Mouse (Mus musculus) urinary bladder, postnatal 0 days (tissue): ENCODE data around the gene Runx2. TPM values are rescaled to one million over a fixed set of nuclear protein-coding genes. Genes with fewer than 3 reads are reported as not detected.

Experiments
- polyA plus RNA-seq: library from polyadenylated mRNA; unstranded; fragments of >200 nt; fragmentation: Nextera tagmentation; extraction: Ambion mirVana; gene quantifications from 2 replicates; pipeline ENCODE4 v1.2.1, GENCODE M21; 2015

Gene Runx2
- polyA plus RNA-seq: 1.1 and 1.6 TPM in 2 replicates

DNA sequence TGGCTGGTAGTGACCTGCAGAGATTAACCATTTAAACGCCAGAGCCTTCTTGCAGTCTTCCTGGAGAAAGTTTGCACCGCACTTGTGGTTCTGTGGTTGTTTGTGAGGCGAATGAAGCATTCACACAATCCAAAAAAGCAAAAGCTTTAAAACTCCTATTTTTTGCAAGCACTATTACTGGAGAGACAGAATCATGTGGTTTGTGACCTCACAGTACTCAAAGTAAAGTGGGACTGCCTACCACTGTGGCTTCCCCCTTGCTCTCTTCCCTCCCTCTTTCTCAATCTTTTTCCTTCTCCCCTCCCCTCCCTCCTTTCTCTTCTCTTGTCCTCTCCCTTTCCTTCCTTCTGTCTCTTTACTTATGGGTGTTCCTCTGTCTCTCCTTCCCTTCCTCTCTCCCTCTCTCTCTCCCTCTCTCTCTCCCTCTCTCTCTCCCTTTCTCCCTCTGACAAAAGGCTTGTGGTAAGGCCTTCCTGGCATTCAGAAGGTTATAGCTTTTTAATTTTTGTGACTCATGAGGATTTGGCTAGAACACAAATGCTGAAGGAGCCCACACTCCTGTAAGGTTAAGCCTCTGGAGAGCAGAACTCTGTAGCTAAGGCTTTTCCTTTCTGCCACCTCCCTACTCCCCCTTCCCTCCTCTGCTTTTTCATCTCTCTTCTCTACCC, at the start of gene Runx2:
Gene Runx2 (minus strand): TSS at position 290 of the 668 bp plus-strand sequence.

DNA sequence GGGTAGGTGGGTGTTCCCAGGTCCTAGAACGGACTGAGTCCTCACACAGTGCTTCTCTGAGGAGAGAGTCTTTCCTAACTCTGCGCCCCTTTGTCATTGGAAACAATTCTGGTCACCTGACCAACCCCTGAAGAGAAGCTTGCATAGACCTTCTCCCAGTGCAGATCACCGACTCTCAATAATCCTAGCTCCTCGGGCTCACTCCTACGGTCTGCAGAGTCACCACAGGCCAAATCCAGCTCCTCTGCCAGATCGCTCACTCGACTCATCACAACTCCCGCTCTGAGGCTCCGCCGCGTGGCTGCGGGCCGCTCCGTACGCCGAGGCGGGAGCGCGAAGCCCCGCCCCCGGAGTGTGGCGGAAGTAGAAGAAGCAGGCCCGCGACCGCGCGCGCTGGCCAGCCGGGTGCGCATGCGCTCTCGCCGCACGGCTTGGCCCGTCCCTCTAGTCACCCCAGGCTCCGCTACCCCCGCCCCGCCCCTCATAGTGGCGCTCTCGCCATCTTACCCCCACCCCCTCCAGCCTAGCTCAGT, 37.8 kb downstream of the Runx2 start, which contains the start of gene Supt3:
Gene Supt3 (plus strand): TSS at position 415 of the 533 bp plus-strand sequence.

Other genes with a start within 250 kb of the Runx2 start
- 8.2 and 9.8 TPM in 2 replicates for gene Supt3, start 37.6 kb downstream of the Runx2 start, polyA plus RNA-seq